Mouse (Mus musculus) neural tube, embryonic 14.5 days (tissue): Measurements from ENCODE around the gene Rbms3. TPM values are rescaled to one million over a fixed set of nuclear protein-coding genes. Genes with fewer than 3 reads are reported as not detected.

ENCODE experiments used
- ATAC-seq: fragments of 200-750 bp; cut with Nextera tagmentation; 2 replicates; pipeline ENCODE4 v1.8.0; 2017; ENCODE audit warnings: low read depth, mild to moderate bottlenecking, moderate TSS enrichment, moderate library complexity
- H3K27ac ChIP-seq: fragments of 300-500 bp; sonication (generic); 2 replicates; pipeline ENCODE4 v1.5.1; 2014; ENCODE audit warnings: low read depth, mild to moderate bottlenecking, control low read depth, low read length, moderate library complexity, mixed read lengths
- H3K27me3 ChIP-seq: fragments of 300-500 bp; sonication (generic); 2 replicates; pipeline ENCODE4 v1.6.1; 2014; ENCODE audit warnings: low read length; ENCODE audit not compliant: control insufficient read depth, insufficient read depth
- H3K36me3 ChIP-seq: fragments of 300-500 bp; sonication (generic); 2 replicates; pipeline ENCODE4 v1.6.1; 2014; ENCODE audit warnings: low read length, mixed read lengths; ENCODE audit not compliant: control insufficient read depth, insufficient read depth
- H3K4me1 ChIP-seq: fragments of 300-500 bp; sonication (generic); 2 replicates; pipeline ENCODE4 v1.6.1; 2014; ENCODE audit warnings: low read length; ENCODE audit not compliant: control insufficient read depth, insufficient read depth
- H3K4me2 ChIP-seq: fragments of 300-500 bp; sonication (generic); 2 replicates; pipeline ENCODE4 v1.6.1; 2014; ENCODE audit warnings: mild to moderate bottlenecking, low read depth, low read length, control low read depth
- H3K4me3 ChIP-seq: fragments of 300-500 bp; sonication (generic); 2 replicates; pipeline ENCODE4 v1.5.1; 2014; ENCODE audit warnings: low read depth, low read length, control low read depth, mixed read lengths
- H3K9ac ChIP-seq: fragments of 300-500 bp; sonication (generic); replicated peaks from 2 replicates; pipeline ENCODE4 v1.6.1; 2014; ENCODE audit warnings: low read depth, mild to moderate bottlenecking, control low read depth, low read length, mixed read lengths
- H3K9me3 ChIP-seq: fragments of 300-500 bp; sonication (generic); 2 replicates; pipeline ENCODE4 v1.6.1; 2016; ENCODE audit warnings: low read length; ENCODE audit not compliant: control insufficient read depth
- WGBS: fragments of 180-500 bp; shearing (Covaris S2); extraction: QIAGEN DNeasy Blood & Tissue Kit; methylation state at CpG from one replicate; pipeline ENCODE4 v1.1.7; 2014; 5-methylcytosine and 5-hydroxymethylcytosine counted together
- polyA plus RNA-seq: library from polyadenylated mRNA; unstranded; fragments of >200 nt; fragmentation: Nextera tagmentation; extraction: Ambion mirVana; gene quantifications from 2 replicates; pipeline ENCODE4 v1.2.1, GENCODE M21; 2014

Gene Rbms3
- polyA plus RNA-seq, 1 experiment from 2014 or later, result 79.5 TPM

- Histone ChIP-seq H3K9ac (no peak overlapping the region), H3K27me3 (no peaks in the 10 kb centered on the region), H3K4me3 (no peak overlapping the region), H3K36me3 (no peaks in the 10 kb centered on the region), H3K9me3 (no peaks in the 10 kb centered on the region), H3K4me2 (no peak overlapping the region), H3K27ac (no peak overlapping the region), H3K4me1 (no peaks in the 10 kb centered on the region)
- WGBS, result 89% methylated on average over 5 of the region's 5 CpGs
- ATAC-seq, result no peak
Observed at GRCm38 (mm10) chr9:116980801-116981200, 648.9 kb downstream of the Rbms3 start.

GRCm38 (mm10) chr9:116977428-116977827 is 652.3 kb downstream of the Rbms3 start:
- Histone ChIP-seq H3K27me3 (no peaks in the 10 kb centered on the region), H3K27ac (no peak overlapping the region), H3K9ac (no peak overlapping the region), H3K4me2 (no peak overlapping the region), H3K4me3 (no peak overlapping the region), H3K9me3 (no peaks in the 10 kb centered on the region), H3K36me3 (no peaks in the 10 kb centered on the region), H3K4me1 (no peaks in the 10 kb centered on the region)
- no peak for ATAC-seq
- WGBS, result 87% methylated on average over 6 of the region's 6 CpGs

- 83% methylated on average over 20 of the region's 21 CpGs for WGBS
- H3K4me3 ChIP-seq, result no peak overlapping the region
Observed at GRCm38 (mm10) chr9:116976575-116977408, 652.9 kb downstream of the Rbms3 start.

GRCm38 (mm10) chr9:116975269-116975668 is 654.4 kb downstream of the Rbms3 start:
- Histone ChIP-seq H3K4me1 (no peaks in the 10 kb centered on the region), H3K27me3 (no peaks in the 10 kb centered on the region), H3K36me3 (no peaks in the 10 kb centered on the region), H3K9ac (no peak overlapping the region), H3K27ac (no peak overlapping the region), H3K4me3 (no peak overlapping the region), H3K4me2 (no peak overlapping the region), H3K9me3 (no peaks in the 10 kb centered on the region)
- 85% methylated on average over 4 of the region's 4 CpGs for WGBS
- no peak for ATAC-seq

More at GRCm38 (mm10) chr9:116976575-116977408, 652.9 kb downstream of the Rbms3 start:
- no peaks in the 10 kb centered on the region for H3K9me3 ChIP-seq
- H3K9ac ChIP-seq, result no peak overlapping the region
- H3K36me3 ChIP-seq, result no peaks in the 10 kb centered on the region
- no peak for ATAC-seq
- no peaks in the 10 kb centered on the region for H3K4me1 ChIP-seq
- H3K27ac ChIP-seq, result no peak overlapping the region
- no peak overlapping the region for H3K4me2 ChIP-seq
- H3K27me3 ChIP-seq, result no peaks in the 10 kb centered on the region

GRCm38 (mm10) chr9:116974134-116974533 is 655.6 kb downstream of the Rbms3 start:
- H3K9me3 ChIP-seq, result no peaks in the 10 kb centered on the region
- H3K27me3 ChIP-seq, result no peaks in the 10 kb centered on the region
- H3K27ac ChIP-seq, result no peak overlapping the region
- H3K4me1 ChIP-seq, result no peaks in the 10 kb centered on the region
- no peak overlapping the region for H3K4me3 ChIP-seq
- H3K36me3 ChIP-seq, result no peaks in the 10 kb centered on the region
- 98% methylated on average over 3 of the region's 3 CpGs for WGBS
- H3K4me2 ChIP-seq, result no peak overlapping the region
- no peak for ATAC-seq
- H3K9ac ChIP-seq, result no peak overlapping the region

GRCm38 (mm10) chr9:116973594-116973993 is 656.1 kb downstream of the Rbms3 start:
- H3K9me3 ChIP-seq, result no peaks in the 10 kb centered on the region
- H3K9ac ChIP-seq, result no peak overlapping the region
- H3K4me2 ChIP-seq, result no peak overlapping the region
- no peak overlapping the region for H3K4me3 ChIP-seq
- 40% methylated on average over 2 of the region's 2 CpGs for WGBS
- H3K27ac ChIP-seq, result no peak overlapping the region
- no peaks in the 10 kb centered on the region for H3K27me3 ChIP-seq
- no peak for ATAC-seq
- no peaks in the 10 kb centered on the region for H3K36me3 ChIP-seq
- H3K4me1 ChIP-seq, result no peaks in the 10 kb centered on the region

- WGBS, result 95% methylated on average over 3 of the region's 3 CpGs
- H3K27me3 ChIP-seq, result no peaks in the 10 kb centered on the region
- H3K4me1 ChIP-seq, result peaks cover 8% of the 10 kb centered on the region; the same call in 1 of the 2 replicates
- H3K27ac ChIP-seq, result no peak overlapping the region
- H3K4me2 ChIP-seq, result no peak overlapping the region
- ATAC-seq, result no peak
- H3K4me3 ChIP-seq, result no peak overlapping the region
- no peaks in the 10 kb centered on the region for H3K9me3 ChIP-seq
- H3K36me3 ChIP-seq, result no peaks in the 10 kb centered on the region
- no peak overlapping the region for H3K9ac ChIP-seq
Observed at GRCm38 (mm10) chr9:116967317-116967716, 662.4 kb downstream of the Rbms3 start.

- Histone ChIP-seq H3K27me3 (no peaks in the 10 kb centered on the region), H3K4me1 (peaks cover 8% of the 10 kb centered on the region; the same call in 1 of the 2 replicates), H3K9ac (no peak overlapping the region), H3K4me2 (no peak overlapping the region), H3K36me3 (no peaks in the 10 kb centered on the region), H3K27ac (peak overlapping the region; percentile 55; the same call in 1 of the 2 replicates), H3K9me3 (no peaks in the 10 kb centered on the region), H3K4me3 (no peak overlapping the region)
- no peak for ATAC-seq
- WGBS, result 48% methylated on average over 6 of the region's 6 CpGs
Observed at GRCm38 (mm10) chr9:116965691-116966090, 664.0 kb downstream of the Rbms3 start.

GRCm38 (mm10) chr9:116956156-116956555 is 673.6 kb downstream of the Rbms3 start:
- no peak for ATAC-seq
- no peak overlapping the region for H3K4me2 ChIP-seq
- no peak overlapping the region for H3K4me3 ChIP-seq
- no peaks in the 10 kb centered on the region for H3K9me3 ChIP-seq
- no peaks in the 10 kb centered on the region for H3K36me3 ChIP-seq
- H3K27me3 ChIP-seq, result no peaks in the 10 kb centered on the region
- H3K4me1 ChIP-seq, result no peaks in the 10 kb centered on the region
- H3K27ac ChIP-seq, result no peak overlapping the region
- WGBS, result 79% methylated on average over 2 of the region's 2 CpGs
- H3K9ac ChIP-seq, result no peak overlapping the region
